Mouse (Mus musculus): ENCODE measurements around the gene Ermp1. TPM values are rescaled to one million over a fixed set of nuclear protein-coding genes. Genes with fewer than 3 reads are reported as not detected.

Ermp1 gene
- polyA plus RNA-seq, 1 experiment from 2014 or later = 4.3 TPM

DNA sequence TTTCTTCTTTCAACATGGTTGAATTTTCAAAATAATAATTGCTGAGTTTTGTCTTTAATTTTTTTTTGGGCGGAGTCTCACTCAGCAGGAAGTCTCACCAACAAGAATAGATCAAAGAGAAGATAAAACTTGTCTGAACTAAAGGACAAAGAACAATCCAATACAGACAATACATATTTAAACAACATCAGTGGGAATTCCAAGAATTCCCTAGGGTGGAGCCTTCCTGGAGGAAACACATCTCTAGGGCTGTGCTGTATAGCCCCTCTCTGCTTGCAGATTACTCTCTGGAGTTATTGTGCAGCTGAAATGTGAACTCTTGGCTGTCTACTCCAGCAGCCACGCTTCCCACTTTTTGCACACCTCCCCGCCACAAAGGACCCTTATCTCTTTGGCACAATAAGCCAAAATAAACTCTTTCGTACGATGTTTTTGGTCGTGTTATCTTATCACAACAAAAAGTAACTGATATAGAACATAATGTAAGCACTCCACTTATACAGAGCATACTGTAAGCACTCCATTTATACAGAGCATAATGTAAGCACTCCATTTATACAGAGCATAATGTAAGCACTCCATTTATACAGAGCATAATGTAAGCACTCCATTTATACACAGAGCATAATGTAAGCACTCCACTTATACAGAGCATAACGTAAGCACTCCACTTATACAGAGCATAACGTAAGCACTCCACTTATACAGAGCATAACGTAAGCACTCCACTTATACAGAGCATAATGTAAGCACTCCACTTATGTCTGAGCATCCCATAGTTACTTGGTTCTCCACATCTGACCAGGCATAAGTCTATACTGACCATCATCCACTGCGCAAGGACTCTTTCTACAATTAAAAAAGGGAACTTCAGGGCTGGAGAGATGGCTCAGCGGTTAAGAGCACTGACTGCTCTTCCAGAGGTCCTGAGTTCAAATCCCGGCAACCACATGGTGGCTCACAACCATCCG is 32.3 kb upstream of the Ermp1 start:
- H3K27me3 ChIP-seq (ENCODE audit: insufficient read depth, low read length) = no peaks in the 10 kb centered on the region
- H3K4me3 ChIP-seq (ENCODE audit: low read depth, low read length) = no peak overlapping the region
- no peak overlapping the region for H3K27ac ChIP-seq (ENCODE audit: low read depth)
- ATAC-seq (no peak), DNase-seq (no peak)
- H3K9ac ChIP-seq (replicated peaks) = no peak overlapping the region
- WGBS (ENCODE audit: insufficient replicate concordance) = 64% methylated on average over 13 of the region's 13 CpGs
- TF ChIP-seq EP300 (IDR thresholded peaks at IDR 0.05; ENCODE audit: low read depth) (no peak), CTCF (IDR thresholded peaks at IDR 0.05; ENCODE audit: low read depth) (no peak)
- peaks cover 4% of the 10 kb centered on the region for H3K4me1 ChIP-seq (ENCODE audit: insufficient read depth)
- H3K9me3 ChIP-seq (ENCODE audit: low read length) = 0 out of 2 replicates have a peak, but pooled peaks cover 2% of the 10 kb centered on the region
- no peaks in the 10 kb centered on the region for H3K36me3 ChIP-seq (replicated peaks; ENCODE audit: insufficient read depth, low read length)
- H3K4me2 ChIP-seq (ENCODE audit: low read depth, low read length) = no peak overlapping the region

DNA sequence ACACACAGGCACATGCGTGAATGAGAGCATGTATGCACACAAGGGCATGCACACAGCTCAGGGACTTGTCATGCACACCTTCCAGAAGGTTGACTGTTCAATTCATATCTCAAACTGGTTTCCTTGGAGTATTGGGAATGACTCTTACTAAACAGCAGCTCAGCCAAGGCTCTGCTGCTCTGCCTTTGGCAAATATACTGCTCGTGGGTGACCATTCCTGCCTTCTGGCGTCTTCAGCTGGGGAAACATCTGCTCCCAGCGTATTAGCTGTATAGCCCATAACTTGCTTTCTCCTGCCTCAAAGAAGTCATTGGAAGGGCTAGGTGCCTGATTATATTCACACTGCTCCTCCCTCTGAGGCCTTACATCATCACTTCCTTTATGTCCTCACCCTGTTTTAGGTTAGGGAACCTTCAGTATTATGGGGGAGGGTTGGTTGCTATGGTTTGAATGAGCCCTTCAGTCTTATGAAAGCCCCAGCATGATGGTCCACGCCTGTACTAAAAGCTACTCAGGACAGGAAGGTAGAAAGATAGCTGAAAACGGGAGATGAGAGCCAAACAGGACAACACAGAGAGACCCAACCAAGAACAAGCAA is 30.1 kb upstream of the Ermp1 start:
- Histone ChIP-seq H3K4me3 (ENCODE audit: low read depth, low read length) (no peak overlapping the region), H3K27me3 (ENCODE audit: insufficient read depth, low read length) (no peaks in the 10 kb centered on the region), H3K9ac (replicated peaks) (no peak overlapping the region), H3K4me2 (ENCODE audit: low read depth, low read length) (no peak overlapping the region), H3K9me3 (ENCODE audit: low read length) (no peaks in the 10 kb centered on the region), H3K36me3 (replicated peaks; ENCODE audit: insufficient read depth, low read length) (no peaks in the 10 kb centered on the region), H3K4me1 (ENCODE audit: insufficient read depth) (peaks cover 4% of the 10 kb centered on the region), H3K27ac (ENCODE audit: low read depth) (no peak overlapping the region)
- WGBS (ENCODE audit: insufficient replicate concordance) = 71% methylated on average over 6 of the region's 6 CpGs
- TF ChIP-seq EP300 (IDR thresholded peaks at IDR 0.05; ENCODE audit: low read depth) = no peak
- no peak for TF ChIP-seq CTCF (IDR thresholded peaks at IDR 0.05; ENCODE audit: low read depth)
- ATAC-seq (no peak), DNase-seq (no peak)

DNA sequence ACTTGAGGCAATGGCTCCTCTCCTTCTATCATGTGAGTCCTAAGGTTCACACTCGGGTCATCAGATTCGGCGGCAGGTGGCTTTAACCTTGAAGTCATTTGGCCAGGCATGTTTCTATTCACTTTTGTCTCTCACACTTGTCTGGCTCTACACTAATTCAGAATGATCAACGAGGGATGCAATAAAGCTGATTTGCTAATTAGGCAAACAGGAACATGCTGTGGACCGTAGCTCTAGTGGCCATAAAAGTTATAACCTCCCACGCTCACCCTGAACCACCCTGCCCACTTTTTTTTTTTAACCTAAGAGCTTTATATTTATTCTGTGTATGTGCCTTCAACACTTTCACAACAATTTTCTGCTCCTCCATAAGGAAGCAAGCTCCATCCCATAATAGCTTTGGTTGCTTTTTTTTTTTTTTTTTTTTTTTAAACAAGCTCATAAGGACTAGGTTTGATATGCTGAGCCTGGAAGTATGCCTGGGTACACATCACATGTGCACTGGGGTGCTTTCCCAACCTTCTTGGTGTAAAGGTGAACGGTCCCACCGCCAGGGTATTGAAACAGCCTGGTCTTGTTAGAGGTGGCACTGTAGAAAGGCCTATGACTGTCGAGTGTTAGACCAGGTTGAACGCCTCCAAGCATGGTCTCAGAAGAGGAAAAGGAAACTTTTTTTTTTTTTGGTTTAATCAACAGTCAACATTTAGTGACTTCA is 28.4 kb upstream of the Ermp1 start:
- Histone ChIP-seq H3K27ac (ENCODE audit: low read depth) (no peak overlapping the region), H3K9ac (replicated peaks) (no peak overlapping the region), H3K4me1 (ENCODE audit: insufficient read depth) (peaks cover 4% of the 10 kb centered on the region), H3K27me3 (ENCODE audit: insufficient read depth, low read length) (no peaks in the 10 kb centered on the region), H3K9me3 (ENCODE audit: low read length) (no peaks in the 10 kb centered on the region), H3K4me2 (ENCODE audit: low read depth, low read length) (no peak overlapping the region), H3K36me3 (replicated peaks; ENCODE audit: insufficient read depth, low read length) (no peaks in the 10 kb centered on the region), H3K4me3 (ENCODE audit: low read depth, low read length) (no peak overlapping the region)
- TF ChIP-seq EP300 (IDR thresholded peaks at IDR 0.05; ENCODE audit: low read depth) = no peak
- no peak for TF ChIP-seq CTCF (IDR thresholded peaks at IDR 0.05; ENCODE audit: low read depth)
- DNase-seq (no peak), ATAC-seq (peak; percentile 65)
- WGBS (ENCODE audit: insufficient replicate concordance) = 82% methylated on average over 10 of the region's 10 CpGs

DNA sequence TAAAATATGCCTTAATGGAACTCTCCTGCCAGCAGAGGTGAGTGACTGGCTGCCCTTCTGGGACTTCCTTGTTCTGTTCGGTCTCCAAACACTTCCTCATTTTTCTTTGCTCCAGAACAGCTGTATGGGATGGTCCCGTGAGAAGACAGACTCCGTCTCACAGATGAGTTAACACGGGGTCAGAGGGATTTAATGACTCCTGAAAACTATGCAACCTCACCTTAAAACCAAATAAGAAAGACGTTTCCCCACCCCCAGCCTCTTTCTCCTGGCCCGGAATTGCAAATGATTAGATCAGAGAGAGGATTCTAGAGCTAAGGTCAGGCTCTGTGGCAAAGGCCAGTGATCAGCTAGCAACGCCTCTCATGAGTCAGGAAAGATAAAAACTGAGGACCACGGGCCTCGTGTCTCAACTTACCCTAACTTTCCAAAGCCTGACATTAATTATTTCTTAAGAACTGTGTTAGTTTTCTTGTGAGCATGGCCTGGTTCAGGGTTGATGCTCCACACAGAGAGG is 27.4 kb upstream of the Ermp1 start:
- H3K4me2 ChIP-seq (ENCODE audit: low read depth, low read length) = peak overlapping the region; percentile 28; the same call in 1 of the 2 replicates
- ATAC-seq (peak; percentile 75), DNase-seq (no peak)
- 23% methylated on average over 9 of the region's 9 CpGs for WGBS (ENCODE audit: insufficient replicate concordance)
- H3K9me3 ChIP-seq (ENCODE audit: low read length) = no peaks in the 10 kb centered on the region
- H3K36me3 ChIP-seq (replicated peaks; ENCODE audit: insufficient read depth, low read length) = no peaks in the 10 kb centered on the region
- H3K4me1 ChIP-seq (ENCODE audit: insufficient read depth) = peaks cover 4% of the 10 kb centered on the region
- H3K4me3 ChIP-seq (ENCODE audit: low read depth, low read length) = no peak overlapping the region
- no peak overlapping the region for H3K9ac ChIP-seq (replicated peaks)
- TF ChIP-seq CTCF (IDR thresholded peaks at IDR 0.05; ENCODE audit: low read depth) (no peak), EP300 (IDR thresholded peaks at IDR 0.05; ENCODE audit: low read depth) (no peak)
- no peak overlapping the region for H3K27ac ChIP-seq (ENCODE audit: low read depth)
- no peaks in the 10 kb centered on the region for H3K27me3 ChIP-seq (ENCODE audit: insufficient read depth, low read length)

DNA sequence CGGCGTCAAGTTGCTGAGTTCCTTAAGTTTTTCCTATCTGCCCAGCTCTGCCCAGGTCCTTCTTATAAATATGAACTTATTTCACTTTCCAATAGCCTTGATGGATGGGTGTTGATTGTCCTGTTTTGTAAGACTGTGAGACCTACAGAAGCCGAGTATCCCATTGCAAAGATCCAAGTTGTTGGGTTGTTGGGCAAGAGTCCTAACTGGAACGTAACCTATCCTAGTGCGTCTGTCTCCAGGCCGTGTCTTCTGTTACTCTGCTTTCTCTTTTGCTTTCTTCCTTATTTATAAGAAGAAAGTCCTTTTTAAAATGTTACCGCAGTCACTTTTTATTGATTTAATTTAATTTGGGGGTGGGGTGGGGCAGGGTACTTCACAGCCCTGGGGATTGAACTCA is 26.7 kb upstream of the Ermp1 start:
- Histone ChIP-seq H3K27ac (ENCODE audit: low read depth) (no peak overlapping the region), H3K9me3 (ENCODE audit: low read length) (no peaks in the 10 kb centered on the region), H3K9ac (replicated peaks) (no peak overlapping the region), H3K4me1 (ENCODE audit: insufficient read depth) (peaks cover 4% of the 10 kb centered on the region), H3K4me3 (ENCODE audit: low read depth, low read length) (no peak overlapping the region), H3K4me2 (ENCODE audit: low read depth, low read length) (no peak overlapping the region), H3K36me3 (replicated peaks; ENCODE audit: insufficient read depth, low read length) (no peaks in the 10 kb centered on the region), H3K27me3 (ENCODE audit: insufficient read depth, low read length) (no peaks in the 10 kb centered on the region)
- TF ChIP-seq CTCF (IDR thresholded peaks at IDR 0.05; ENCODE audit: low read depth) = no peak
- TF ChIP-seq EP300 (IDR thresholded peaks at IDR 0.05; ENCODE audit: low read depth) = no peak
- DNase-seq = no peak
- no peak for ATAC-seq
- WGBS (ENCODE audit: insufficient replicate concordance) = 81% methylated on average over 7 of the region's 7 CpGs

DNA sequence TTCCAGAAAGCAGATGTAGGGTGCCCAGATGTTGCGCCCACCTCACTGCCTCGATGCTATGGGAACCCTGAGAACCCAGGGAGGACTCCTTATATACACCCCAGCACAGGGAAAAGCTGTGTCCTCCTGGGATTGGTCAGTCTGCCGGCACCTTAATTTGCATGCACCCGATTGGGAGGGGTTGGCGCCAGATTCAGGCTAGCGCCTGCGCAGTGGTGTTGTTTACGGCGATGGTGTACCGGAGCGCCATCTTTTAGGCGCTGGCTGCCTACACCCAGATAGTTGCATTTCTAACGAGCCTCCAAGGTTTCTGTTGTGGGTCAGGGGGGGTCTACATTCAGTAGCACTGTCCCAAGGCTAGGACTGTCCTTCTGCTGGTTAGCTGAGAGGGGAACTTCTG is 24.4 kb upstream of the Ermp1 start:
- Histone ChIP-seq H3K9me3 (ENCODE audit: low read length) (no peaks in the 10 kb centered on the region), H3K27me3 (ENCODE audit: insufficient read depth, low read length) (no peaks in the 10 kb centered on the region), H3K36me3 (replicated peaks; ENCODE audit: insufficient read depth, low read length) (no peaks in the 10 kb centered on the region), H3K4me1 (ENCODE audit: insufficient read depth) (peaks cover 7% of the 10 kb centered on the region), H3K9ac (replicated peaks) (no peak overlapping the region), H3K4me3 (ENCODE audit: low read depth, low read length) (no peak overlapping the region), H3K4me2 (ENCODE audit: low read depth, low read length) (no peak overlapping the region), H3K27ac (ENCODE audit: low read depth) (no peak overlapping the region)
- 88% methylated on average over 13 of the region's 13 CpGs for WGBS (ENCODE audit: insufficient replicate concordance)
- DNase-seq (no peak), ATAC-seq (no peak)
- TF ChIP-seq EP300 (IDR thresholded peaks at IDR 0.05; ENCODE audit: low read depth) (no peak), CTCF (IDR thresholded peaks at IDR 0.05; ENCODE audit: low read depth) (no peak)

Measured in liver, postnatal 0 days (tissue).